Mouse (Mus musculus): ENCODE data around the gene Ahnak2.
A peak's percentile ranks its signal among the peaks of the same experiment; 100 is the strongest.
"Not testable (repeated sequence)": the region's sequence is repeated elsewhere in the genome, so short reads cannot be mapped to it uniquely, and the experiment has no call there.

Ahnak2 gene

GRCm38 (mm10) chr12:112801864-112802846, at the start of gene Ahnak2:
Ahnak2 (minus strand) TSS chr12:112802657.
- DNase-seq (ENCODE audit: low read depth, low spot score), result peak; percentile 18

- no peak for DNase-seq (ENCODE audit: low read depth, low spot score)
These were observed 48.7 kb upstream of the Ahnak2 start for GRCm38 (mm10) chr12:112851116-112851515.

- DNase-seq (ENCODE audit: low read depth, low spot score), result no peak
These were observed 47.9 kb upstream of the Ahnak2 start for GRCm38 (mm10) chr12:112850344-112850743.

GRCm38 (mm10) chr12:112849235-112850022, 47.0 kb upstream of the Ahnak2 start:
- DNase-seq (ENCODE audit: low read depth, low spot score), result peak; percentile 71

GRCm38 (mm10) chr12:112847880-112848279, 45.4 kb upstream of the Ahnak2 start:
- DNase-seq (ENCODE audit: low read depth, low spot score), result no peak

GRCm38 (mm10) chr12:112843803-112844202, 41.3 kb upstream of the Ahnak2 start:
- peak; percentile 84 for DNase-seq (ENCODE audit: low read depth, low spot score)

GRCm38 (mm10) chr12:112842128-112842527, 39.7 kb upstream of the Ahnak2 start:
- DNase-seq (ENCODE audit: low read depth, low spot score), result not testable (repeated sequence)

GRCm38 (mm10) chr12:112841338-112841892, 39.0 kb upstream of the Ahnak2 start:
- not testable (repeated sequence) for DNase-seq (ENCODE audit: low read depth, low spot score)

- DNase-seq (ENCODE audit: low read depth, low spot score), result no peak
These were observed 38.0 kb upstream of the Ahnak2 start for GRCm38 (mm10) chr12:112840209-112841086.

GRCm38 (mm10) chr12:112835046-112835445, 32.6 kb upstream of the Ahnak2 start:
- DNase-seq (ENCODE audit: low read depth, low spot score), result no peak

- no peak for DNase-seq (ENCODE audit: low read depth, low spot score)
These were observed 31.1 kb upstream of the Ahnak2 start for GRCm38 (mm10) chr12:112833527-112833926.

GRCm38 (mm10) chr12:112832411-112832810, 30.0 kb upstream of the Ahnak2 start:
- no peak for DNase-seq (ENCODE audit: low read depth, low spot score)

- no peak for DNase-seq (ENCODE audit: low read depth, low spot score)
These were observed 28.1 kb upstream of the Ahnak2 start for GRCm38 (mm10) chr12:112830570-112830969.

- DNase-seq (ENCODE audit: low read depth, low spot score), result no peak
These were observed 27.7 kb upstream of the Ahnak2 start for GRCm38 (mm10) chr12:112830141-112830540.

GRCm38 (mm10) chr12:112829244-112829864, 26.9 kb upstream of the Ahnak2 start, which contains the start of gene Cdca4:
Cdca4 (minus strand) TSS chr12:112829423.
- DNase-seq (ENCODE audit: low read depth, low spot score), result peak; percentile 98

GRCm38 (mm10) chr12:112828501-112829243, 26.2 kb upstream of the Ahnak2 start:
- DNase-seq (ENCODE audit: low read depth, low spot score), result no peak

GRCm38 (mm10) chr12:112825901-112826300, 23.4 kb upstream of the Ahnak2 start:
- DNase-seq (ENCODE audit: low read depth, low spot score), result no peak

GRCm38 (mm10) chr12:112823221-112823620, 20.8 kb upstream of the Ahnak2 start:
- peak; percentile 79 for DNase-seq (ENCODE audit: low read depth, low spot score)

- DNase-seq (ENCODE audit: low read depth, low spot score), result no peak
These were observed 20.2 kb upstream of the Ahnak2 start for GRCm38 (mm10) chr12:112822676-112823075.

- DNase-seq (ENCODE audit: low read depth, low spot score), result no peak
These were observed 19.5 kb upstream of the Ahnak2 start for GRCm38 (mm10) chr12:112821974-112822373.

All from CD4-positive helper T cell, adult 2 months (primary cell).